Mouse (Mus musculus) megakaryocyte, adult 5-6 weeks (primary cell): ENCODE data around the gene Rad51d. TPM values are rescaled to one million over a fixed set of nuclear protein-coding genes. Genes with fewer than 3 reads are reported as not detected.

ENCODE experiments used
- ATAC-seq: 2 replicates; pipeline ENCODE4 v1.8.0; 2016; ENCODE audit warnings: mild to moderate bottlenecking, inconsistent platforms; ENCODE audit not compliant: poor library complexity, severe bottlenecking
- total RNA-seq, 2 experiments: library from RNA; stranded (forward) in 1 of 2; stranded (reverse) in 1 of 2; fragments of 153-499, 151-499 nt in 1 of 2; fragments of 221-1000, 200-1000 nt in 1 of 2; gene quantifications; 2 replicates each; pipeline versions ENCODE4 v1.2.3 to v1.2.4; 2015 to 2017

Rad51d gene
- total RNA-seq, 2 experiments from 2014 or later = 7.9 to 8.8 TPM

DNA sequence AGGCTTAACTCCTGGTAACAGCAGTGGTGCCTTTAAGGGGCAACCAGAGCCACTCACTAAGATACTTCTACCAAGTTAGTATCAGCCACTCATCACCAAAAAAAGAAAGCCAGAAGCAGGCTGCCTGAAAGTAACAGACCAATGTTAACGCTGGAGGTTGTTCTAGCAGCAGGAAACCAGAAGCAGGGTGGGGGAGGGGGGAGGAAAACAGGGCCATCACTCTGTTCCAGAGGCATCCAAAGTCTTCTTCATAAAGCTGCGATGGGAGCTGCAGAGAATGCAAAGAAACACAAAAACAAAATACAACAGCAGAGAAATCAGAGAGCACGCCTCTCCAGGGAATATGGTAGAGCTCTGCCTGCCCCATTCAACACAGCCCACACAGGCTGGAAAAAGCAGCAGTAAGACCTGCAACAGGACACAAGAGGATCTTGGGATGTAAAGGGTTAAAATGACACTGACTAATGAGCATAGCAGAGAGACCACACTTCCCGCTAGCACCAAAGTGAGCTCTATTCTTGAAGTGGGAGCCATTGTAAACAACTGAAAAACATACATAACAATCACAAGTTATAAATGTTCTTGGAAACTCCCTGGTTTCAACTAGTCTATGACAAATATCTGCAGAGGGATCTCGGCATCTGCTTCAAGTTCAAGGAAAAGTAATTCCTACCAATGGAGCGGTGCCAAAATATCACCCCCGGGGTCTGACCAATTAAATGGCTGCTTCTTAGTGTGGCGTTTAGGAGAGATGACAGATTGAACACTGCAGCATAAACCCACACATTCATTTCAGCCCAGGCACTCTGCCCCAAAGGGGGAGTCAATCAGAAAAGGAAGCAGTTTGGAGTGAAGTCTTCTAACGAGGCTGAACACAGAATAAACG, 59.2 kb downstream of the Rad51d start:
- ATAC-seq = no peak

DNA sequence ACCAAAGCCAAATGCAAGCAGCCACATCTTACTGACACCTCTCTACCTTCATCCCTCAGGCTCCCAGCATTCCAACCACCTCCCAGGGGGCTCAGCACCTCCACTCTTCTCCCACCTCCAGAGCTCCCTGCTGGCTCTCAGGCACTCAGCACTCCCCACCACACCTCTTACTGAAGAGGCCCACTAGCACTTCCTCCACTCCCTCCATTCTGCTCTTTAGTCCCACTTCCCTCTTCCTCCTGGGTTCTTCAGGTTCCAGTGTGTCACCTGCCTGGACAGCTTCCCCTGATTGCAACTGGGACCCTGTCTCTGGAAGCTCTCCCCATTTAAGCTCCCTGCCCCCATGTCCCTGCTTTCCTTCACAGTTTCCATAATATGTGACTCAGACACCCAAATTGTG, 63.6 kb downstream of the Rad51d start:
- no peak for ATAC-seq

Other genes starting within 250 kb of the Rad51d start
- 0.11 TPM in 1 of 2 replicates, not detected in the other for gene Cct6b, start 126.3 kb downstream of the Rad51d start, total RNA-seq (2015)
- not detected in 2 replicates for gene Cct6b, start 126.3 kb downstream of the Rad51d start, total RNA-seq (2017)
- gene Zfp830, start 126.3 kb downstream of the Rad51d start, total RNA-seq (2015) = 13.9 and 15.6 TPM in 2 replicates
- gene Zfp830, start 126.3 kb downstream of the Rad51d start, total RNA-seq (2017) = 39.9 and 46.3 TPM in 2 replicates
- gene Lig3, start 109.5 kb downstream of the Rad51d start, total RNA-seq (2015) = 14.0 and 15.7 TPM in 2 replicates
- 17.7 and 20.3 TPM in 2 replicates for gene Lig3, start 109.5 kb downstream of the Rad51d start, total RNA-seq (2017)
- gene Rffl, start 19.4 kb downstream of the Rad51d start, total RNA-seq (2015) = 20.5 and 26.7 TPM in 2 replicates
- 20.1 and 25.4 TPM in 2 replicates for gene Rffl, start 19.4 kb downstream of the Rad51d start, total RNA-seq (2017)
- not detected in 2 replicates for gene Fndc8, start 1.5 kb upstream of the Rad51d start, total RNA-seq (2015)
- not detected in 2 replicates for gene Fndc8, start 1.5 kb upstream of the Rad51d start, total RNA-seq (2017)
- gene Nle1, start 17.8 kb upstream of the Rad51d start, total RNA-seq (2015) = 4.7 TPM in 2 replicates
- 2.6 and 3.1 TPM in 2 replicates for gene Nle1, start 17.8 kb upstream of the Rad51d start, total RNA-seq (2017)
- gene Unc45b, start 19.9 kb upstream of the Rad51d start, total RNA-seq (2015) = not detected in 2 replicates
- not detected in 2 replicates for gene Unc45b, start 19.9 kb upstream of the Rad51d start, total RNA-seq (2017)
- 60.7 and 62.4 TPM in 2 replicates for gene Slfn5, start 60.7 kb upstream of the Rad51d start, total RNA-seq (2015)
- gene Slfn5, start 60.7 kb upstream of the Rad51d start, total RNA-seq (2017) = 112 and 116 TPM in 2 replicates
- gene Slfn9, start 101.2 kb upstream of the Rad51d start, total RNA-seq (2015) = 39.4 and 40.0 TPM in 2 replicates
- gene Slfn9, start 101.2 kb upstream of the Rad51d start, total RNA-seq (2017) = 39.5 and 40.9 TPM in 2 replicates
- gene Slfn8, start 130.2 kb upstream of the Rad51d start, total RNA-seq (2015) = 59.7 and 60.5 TPM in 2 replicates
- 68.3 and 68.6 TPM in 2 replicates for gene Slfn8, start 130.2 kb upstream of the Rad51d start, total RNA-seq (2017)
- gene Slfn2, start 174.5 kb upstream of the Rad51d start, total RNA-seq (2015) = 344 and 362 TPM in 2 replicates
- 890 and 968 TPM in 2 replicates for gene Slfn2, start 174.5 kb upstream of the Rad51d start, total RNA-seq (2017)
- 140 and 155 TPM in 2 replicates for gene Slfn1, start 226.2 kb upstream of the Rad51d start, total RNA-seq (2015)
- gene Slfn1, start 226.2 kb upstream of the Rad51d start, total RNA-seq (2017) = 239 TPM in 2 replicates